Mouse (Mus musculus) embryonic facial prominence, embryonic 10.5 days (tissue): Measurements from ENCODE around the gene Spata3. TPM values are rescaled to one million over a fixed set of nuclear protein-coding genes. Genes with fewer than 3 reads are reported as not detected.

Experiments
- DNase-seq: peaks from one replicate; pipeline ENCODE4 v3.0.0-alpha.2; 2017; ENCODE audit warnings: low spot score
- H3K27ac ChIP-seq: fragments of 300-500 bp; sonication (generic); replicated peaks from 2 replicates; pipeline ENCODE4 v1.5.1; 2016; ENCODE audit warnings: mild to moderate bottlenecking
- H3K27me3 ChIP-seq: fragments of 300-500 bp; sonication (generic); replicated peaks from 2 replicates; pipeline ENCODE4 v1.6.1; 2016; ENCODE audit warnings: low read depth, mild to moderate bottlenecking; ENCODE audit not compliant: poor library complexity, severe bottlenecking
- H3K36me3 ChIP-seq: fragments of 300-500 bp; sonication (generic); replicated peaks from 2 replicates; pipeline ENCODE4 v1.6.1; 2016; ENCODE audit warnings: mild to moderate bottlenecking, moderate library complexity
- H3K4me1 ChIP-seq: fragments of 300-500 bp; sonication (generic); 2 replicates; pipeline ENCODE4 v1.6.1; 2016
- H3K4me3 ChIP-seq: fragments of 300-500 bp; sonication (generic); 2 replicates; pipeline ENCODE4 v1.5.1; 2016; ENCODE audit warnings: mild to moderate bottlenecking, moderate library complexity
- H3K9me3 ChIP-seq: fragments of 300-500 bp; sonication (generic); 2 replicates; pipeline ENCODE4 v1.6.1; 2016; ENCODE audit warnings: mild to moderate bottlenecking
- WGBS: fragments of 180-500 bp; shearing (Covaris S2); methylation state at CpG from one replicate; pipeline ENCODE4 v1.1.7; 2016; 5-methylcytosine and 5-hydroxymethylcytosine counted together
- polyA plus RNA-seq: library from polyadenylated mRNA; unstranded; fragments of >200 nt; fragmentation: Nextera tagmentation; extraction: Ambion mirVana; gene quantifications from 2 replicates; pipeline ENCODE4 v1.2.1, GENCODE M21; 2016

Spata3 gene
- polyA plus RNA-seq, 1 experiment from 2014 or later = not detected

DNA sequence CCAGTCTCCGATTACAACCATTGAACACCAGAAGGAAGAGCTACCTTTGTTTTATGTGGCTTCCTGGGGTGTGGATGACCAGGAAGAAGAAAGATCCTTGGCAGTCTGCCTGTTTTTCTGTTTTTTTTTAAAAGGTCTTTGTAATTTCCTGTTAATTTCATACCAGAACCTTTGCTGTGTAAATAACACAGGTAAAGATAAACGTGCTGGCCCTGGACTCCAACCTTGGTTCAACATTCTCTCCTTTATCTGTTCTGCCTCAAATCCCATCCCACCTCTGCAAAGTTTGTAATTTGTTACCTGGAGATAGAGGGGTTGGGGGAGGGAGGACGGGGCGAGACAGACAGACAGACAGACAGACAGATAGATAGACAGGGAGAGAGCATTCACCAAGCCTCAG lies 23.5 kb downstream of the Spata3 start:
- WGBS = 72% methylated on average over 4 of the region's 4 CpGs
- DNase-seq = no peak
- Histone ChIP-seq H3K27me3 (peaks cover 34% of the 10 kb centered on the region), H3K27ac (no peak overlapping the region), H3K9me3 (peaks cover 9% of the 10 kb centered on the region; the same call in 1 of the 2 replicates), H3K4me3 (no peak overlapping the region), H3K36me3 (no peaks in the 10 kb centered on the region), H3K4me1 (no peaks in the 10 kb centered on the region)

DNA sequence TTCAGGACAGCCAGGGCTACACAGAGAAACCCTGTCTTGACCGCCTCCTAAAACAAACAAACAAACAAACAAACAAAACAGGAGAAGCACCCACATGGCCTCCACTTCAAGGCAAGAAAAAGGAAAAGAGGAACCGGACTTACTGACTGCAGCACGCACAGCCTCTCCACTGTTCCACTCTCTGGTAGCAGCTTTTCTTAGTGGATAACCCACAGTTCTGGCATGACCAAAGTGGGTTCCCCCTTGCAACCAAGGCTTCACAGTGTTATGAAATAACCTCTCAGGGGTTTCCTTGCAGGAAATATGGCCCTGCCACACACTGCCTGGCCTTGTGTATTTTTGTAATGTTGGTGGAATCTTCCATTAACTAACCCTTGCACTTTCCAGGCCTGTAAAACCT lies 24.2 kb downstream of the Spata3 start:
- Histone ChIP-seq H3K4me3 (no peak overlapping the region), H3K27me3 (peaks cover 41% of the 10 kb centered on the region), H3K9me3 (peaks cover 9% of the 10 kb centered on the region; the same call in 1 of the 2 replicates), H3K36me3 (no peaks in the 10 kb centered on the region), H3K27ac (no peak overlapping the region), H3K4me1 (peaks cover 3% of the 10 kb centered on the region)
- no peak for DNase-seq
- 91% methylated on average over 3 of the region's 3 CpGs for WGBS

DNA sequence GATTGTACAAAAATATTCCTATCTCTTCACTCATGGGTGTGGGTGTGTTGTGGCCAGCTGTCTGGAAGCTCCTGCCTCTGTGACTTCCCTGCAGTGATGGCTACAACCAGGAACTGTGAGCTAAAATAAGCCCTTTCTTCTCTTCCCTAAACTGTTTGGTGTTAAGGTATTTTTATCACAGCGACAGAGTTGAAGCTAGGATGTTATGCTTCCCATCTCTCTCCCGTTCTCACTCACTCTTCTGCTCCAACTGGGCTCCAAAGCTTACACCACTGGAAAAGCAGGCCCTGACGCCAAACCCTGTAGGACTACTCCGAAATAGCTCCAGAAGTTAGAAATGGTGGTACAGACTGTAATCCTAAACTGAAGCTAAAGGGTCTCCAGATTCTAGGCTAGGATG lies 28.4 kb downstream of the Spata3 start:
- no peak overlapping the region for H3K27ac ChIP-seq
- H3K4me3 ChIP-seq = no peak overlapping the region
- no peak for DNase-seq
- H3K27me3 ChIP-seq = peaks cover 76% of the 10 kb centered on the region
- H3K36me3 ChIP-seq = no peaks in the 10 kb centered on the region
- peaks cover 18% of the 10 kb centered on the region for H3K4me1 ChIP-seq
- 57% methylated on average over 4 of the region's 4 CpGs for WGBS
- H3K9me3 ChIP-seq = peaks cover 9% of the 10 kb centered on the region; the same call in 1 of the 2 replicates

DNA sequence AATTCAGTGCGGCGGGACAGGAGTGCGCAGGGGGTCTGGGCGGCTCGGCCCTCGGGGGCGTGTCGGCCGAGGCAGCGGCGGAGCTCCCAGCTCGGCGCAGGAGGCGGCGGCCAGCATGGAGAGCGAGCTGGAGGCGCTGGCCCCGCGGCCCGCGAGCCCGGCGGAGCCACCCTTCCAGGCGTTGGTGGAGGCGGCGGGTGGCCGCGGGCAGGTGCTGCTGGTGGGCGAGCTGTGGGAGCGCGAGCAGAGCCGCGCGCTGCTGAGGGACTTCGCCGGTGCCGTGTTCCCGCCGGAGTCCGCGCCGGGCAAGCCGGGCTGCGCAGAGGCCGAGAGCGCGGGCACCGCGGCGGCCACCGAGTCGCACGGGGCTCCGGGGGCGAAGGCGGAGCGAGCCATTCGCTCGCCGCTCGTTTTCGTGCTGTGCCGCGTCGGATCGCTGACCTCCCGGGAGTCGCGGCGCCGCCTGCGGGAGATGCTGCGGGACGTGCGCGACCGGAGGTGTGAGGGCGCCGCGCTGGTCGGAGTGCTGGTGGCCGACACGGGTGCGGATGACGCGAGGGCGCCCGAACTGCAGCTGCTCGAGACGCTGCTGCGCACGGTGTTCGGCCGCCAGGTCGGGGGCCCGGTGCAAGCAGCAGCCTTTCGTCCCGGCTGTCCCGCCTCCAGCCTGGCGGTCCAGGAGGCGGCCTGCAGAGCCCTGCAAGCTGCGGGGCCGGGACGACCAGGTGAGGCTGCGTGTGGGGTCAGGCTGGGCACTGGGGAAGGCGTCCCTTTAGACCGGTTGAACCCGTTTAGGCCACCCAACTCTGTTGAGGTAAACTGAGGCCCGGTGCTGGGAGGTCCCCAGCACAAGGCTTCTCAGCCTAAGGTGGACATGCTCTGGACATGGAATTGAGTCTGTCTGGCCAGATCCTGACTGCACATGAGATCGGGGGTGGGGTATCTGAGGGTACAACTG lies 29.5 kb downstream of the Spata3 start, which contains the start of gene 2810459M11Rik:
TSS of gene 2810459M11Rik (plus strand) at position 16 of the 958 bp plus-strand sequence.
- Histone ChIP-seq H3K4me3 (peak within 1 kb of the TSS; percentile 74), H3K27ac (no peak within 1 kb of the TSS; the same call in 1 of the 2 replicates)

DNA sequence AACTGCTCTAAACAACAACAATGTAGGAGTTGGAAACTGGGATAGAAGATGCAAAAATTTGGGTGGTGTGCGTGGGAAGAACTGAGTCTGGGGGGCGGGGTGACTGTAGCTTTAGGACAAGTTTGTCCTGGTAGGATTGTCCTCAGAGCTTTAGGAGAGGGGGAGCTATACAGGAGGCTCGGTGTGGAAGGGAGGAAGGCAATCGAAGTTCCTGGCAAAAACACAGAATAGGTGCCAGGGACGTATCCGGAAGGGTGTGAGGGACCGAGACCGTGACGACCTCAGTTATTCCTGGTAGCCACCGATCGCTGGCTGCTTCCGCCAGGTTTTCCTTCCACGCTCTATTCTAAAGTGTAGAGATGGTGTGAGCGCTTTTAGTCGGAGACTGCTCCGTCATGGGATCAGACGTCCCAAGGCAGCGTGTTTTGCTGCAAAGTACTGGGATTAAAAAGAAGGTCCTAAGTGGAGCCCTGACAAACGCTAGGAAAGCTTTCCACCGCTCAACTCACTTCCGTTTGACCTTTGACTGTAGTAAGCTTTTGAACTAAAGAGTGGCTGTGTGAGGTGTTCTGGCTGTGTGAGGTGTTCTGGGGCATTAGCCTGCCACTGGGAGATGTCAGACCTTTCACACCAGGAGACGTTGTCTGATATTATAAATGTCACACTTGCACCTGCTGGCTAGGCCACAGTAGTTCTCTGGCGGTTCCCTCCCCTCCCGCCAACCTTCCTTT lies 30.4 kb downstream of the Spata3 start:
- Histone ChIP-seq H3K27ac (no peak overlapping the region), H3K36me3 (no peaks in the 10 kb centered on the region), H3K4me3 (peak overlapping the region; percentile 74), H3K4me1 (peaks cover 18% of the 10 kb centered on the region), H3K27me3 (peaks cover 72% of the 10 kb centered on the region), H3K9me3 (peaks cover 3% of the 10 kb centered on the region; the same call in 1 of the 2 replicates)
- DNase-seq = peak; percentile 23
- WGBS = 6% methylated on average over 24 of the region's 24 CpGs

More for the DNA sequence above, 29.5 kb downstream of the Spata3 start, which contains the start of gene 2810459M11Rik:
- Histone ChIP-seq H3K36me3 (no peaks in the 10 kb centered on the region), H3K27me3 (peaks cover 76% of the 10 kb centered on the region), H3K9me3 (peaks cover 9% of the 10 kb centered on the region; the same call in 1 of the 2 replicates), H3K4me1 (peaks cover 18% of the 10 kb centered on the region)
- peak; percentile 73 for DNase-seq
- under 1% methylated on average over 110 of the region's 110 CpGs for WGBS

DNA sequence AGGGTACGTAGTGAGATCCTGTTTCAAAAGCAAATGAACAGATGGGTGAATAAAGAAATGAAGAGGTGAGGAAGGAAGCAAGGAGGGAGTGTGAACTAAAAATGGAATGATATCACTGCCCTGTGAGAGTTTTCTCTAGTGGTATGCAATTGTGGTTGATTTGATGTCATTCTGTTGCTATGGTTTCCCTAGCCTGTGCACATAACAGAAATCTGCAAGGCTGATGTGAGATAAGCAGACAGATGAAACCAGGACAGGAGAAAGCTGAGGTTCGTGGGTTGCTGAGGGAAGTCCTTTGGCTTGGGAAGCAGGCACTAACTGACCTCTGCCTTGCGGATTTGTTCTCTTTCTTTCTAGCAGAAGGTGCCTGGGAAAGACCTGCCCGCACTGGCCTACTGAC lies 31.6 kb downstream of the Spata3 start:
- Histone ChIP-seq H3K27ac (no peak overlapping the region), H3K9me3 (no peaks in the 10 kb centered on the region), H3K36me3 (no peaks in the 10 kb centered on the region), H3K4me3 (no peak overlapping the region), H3K27me3 (peaks cover 61% of the 10 kb centered on the region), H3K4me1 (peaks cover 18% of the 10 kb centered on the region)
- WGBS = 82% methylated on average over 4 of the region's 4 CpGs
- no peak for DNase-seq

DNA sequence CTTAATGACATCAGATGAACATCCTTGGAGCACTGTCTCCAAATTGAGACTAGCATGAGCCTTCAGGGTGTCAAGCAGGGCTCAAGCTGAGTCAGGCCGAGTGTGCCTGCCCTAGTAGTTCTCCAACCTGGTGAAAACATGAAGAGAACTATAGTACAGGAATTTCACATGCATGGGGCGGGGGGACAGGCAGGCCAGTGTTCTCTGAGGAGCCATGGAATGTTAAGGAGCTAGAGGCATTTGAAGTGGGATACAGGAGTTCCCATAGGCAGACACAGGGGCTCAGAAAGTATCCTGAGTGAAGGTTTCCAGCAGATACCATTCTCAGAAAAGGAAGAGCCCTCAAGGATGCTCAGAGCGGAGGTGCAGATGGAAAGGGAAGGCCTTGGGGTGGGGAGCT lies 32.1 kb downstream of the Spata3 start:
- peaks cover 18% of the 10 kb centered on the region for H3K4me1 ChIP-seq
- H3K27me3 ChIP-seq = peaks cover 55% of the 10 kb centered on the region
- no peaks in the 10 kb centered on the region for H3K36me3 ChIP-seq
- no peak overlapping the region for H3K4me3 ChIP-seq
- WGBS = 86% methylated on average over 3 of the region's 3 CpGs
- H3K27ac ChIP-seq = no peak overlapping the region
- H3K9me3 ChIP-seq = no peaks in the 10 kb centered on the region
- DNase-seq = no peak

DNA sequence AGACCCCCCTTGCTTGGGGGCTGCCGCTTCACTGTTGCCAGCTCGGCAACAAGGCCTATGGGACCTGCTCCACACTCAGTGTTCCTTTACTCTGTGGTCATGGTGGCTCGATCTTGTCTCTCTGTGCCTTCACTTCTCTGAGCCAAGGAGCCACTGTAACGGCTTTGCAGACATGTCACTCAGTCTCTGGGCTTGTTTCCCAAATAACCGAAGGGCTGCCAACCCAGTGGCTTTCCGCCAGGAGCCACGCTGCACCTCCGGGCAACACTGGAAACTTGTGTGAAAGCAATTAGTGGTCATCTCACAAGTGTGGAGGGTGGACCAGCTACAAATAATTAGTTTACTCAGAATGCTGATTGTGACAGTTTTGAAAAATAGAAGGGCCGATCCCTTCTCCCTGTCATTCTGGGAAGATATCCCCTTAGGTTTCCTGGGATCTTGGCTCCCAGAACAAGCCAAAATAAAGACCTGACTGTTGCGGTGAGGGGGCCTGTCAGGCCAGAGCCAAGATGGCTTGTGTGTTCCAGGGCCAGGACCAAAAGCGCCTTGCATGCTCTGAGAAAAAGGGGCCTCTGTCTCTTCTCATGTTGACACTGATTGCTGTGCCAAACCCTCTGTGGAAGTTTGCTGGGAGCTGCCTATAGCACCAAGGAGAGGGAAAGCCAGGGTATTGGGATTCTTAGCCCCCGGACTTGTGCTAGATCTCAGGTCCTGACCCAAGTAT lies 36.7 kb downstream of the Spata3 start:
- Histone ChIP-seq H3K36me3 (no peaks in the 10 kb centered on the region), H3K27me3 (peaks cover 9% of the 10 kb centered on the region), H3K4me3 (no peak overlapping the region), H3K4me1 (no peaks in the 10 kb centered on the region), H3K9me3 (no peaks in the 10 kb centered on the region), H3K27ac (no peak overlapping the region)
- DNase-seq = no peak
- WGBS = 89% methylated on average over 12 of the region's 12 CpGs

DNA sequence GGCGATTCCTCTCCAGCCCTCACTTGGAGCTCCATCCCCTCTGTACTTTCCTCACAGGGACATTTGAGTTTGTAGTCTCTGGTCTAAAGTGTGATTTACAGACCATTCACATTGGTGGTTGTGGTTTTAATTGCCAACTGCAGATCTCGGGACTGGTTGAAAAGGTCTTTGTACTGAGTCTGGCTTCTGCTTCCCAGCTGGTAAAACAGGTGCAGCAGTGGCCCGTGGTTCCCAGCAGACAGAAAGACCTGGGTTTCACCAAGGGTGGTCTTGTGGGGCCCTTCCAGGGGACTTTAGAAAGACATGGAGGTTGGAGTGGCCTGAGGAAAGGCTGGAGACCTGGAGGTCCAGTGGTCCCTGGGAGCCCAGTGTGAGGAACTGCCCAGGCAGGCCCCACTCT lies 38.3 kb downstream of the Spata3 start:
- H3K4me1 ChIP-seq = peaks cover 6% of the 10 kb centered on the region; the same call in 1 of the 2 replicates
- no peaks in the 10 kb centered on the region for H3K9me3 ChIP-seq
- no peaks in the 10 kb centered on the region for H3K27me3 ChIP-seq
- DNase-seq = no peak
- H3K36me3 ChIP-seq = no peaks in the 10 kb centered on the region
- H3K4me3 ChIP-seq = no peak overlapping the region
- H3K27ac ChIP-seq = no peak overlapping the region
- WGBS = 58% methylated on average over 3 of the region's 3 CpGs

DNA sequence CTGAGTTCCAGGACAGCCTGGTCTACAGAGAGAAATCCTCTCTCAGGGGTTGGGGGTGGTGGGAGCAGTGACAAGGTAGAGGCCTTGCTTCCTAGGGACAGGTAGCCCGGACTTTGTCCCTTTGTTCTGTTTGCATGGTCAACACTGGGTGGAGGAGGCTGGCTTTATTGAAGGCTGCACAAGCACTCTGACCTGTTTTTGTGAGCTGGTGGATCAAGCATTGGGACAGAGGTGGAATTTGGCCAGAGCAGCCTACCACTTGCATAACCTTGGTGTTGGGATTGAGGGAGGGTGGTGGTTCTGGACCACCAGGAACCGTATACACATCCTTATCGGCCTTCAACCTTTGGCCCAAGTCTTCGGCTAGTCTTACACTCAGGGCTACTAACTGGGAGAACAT lies 39.7 kb downstream of the Spata3 start:
- Histone ChIP-seq H3K27ac (no peak overlapping the region), H3K9me3 (no peaks in the 10 kb centered on the region), H3K36me3 (no peaks in the 10 kb centered on the region), H3K4me1 (peaks cover 6% of the 10 kb centered on the region; the same call in 1 of the 2 replicates), H3K4me3 (no peak overlapping the region), H3K27me3 (no peaks in the 10 kb centered on the region)
- no peak for DNase-seq
- WGBS = 86% methylated on average over 4 of the region's 4 CpGs

DNA sequence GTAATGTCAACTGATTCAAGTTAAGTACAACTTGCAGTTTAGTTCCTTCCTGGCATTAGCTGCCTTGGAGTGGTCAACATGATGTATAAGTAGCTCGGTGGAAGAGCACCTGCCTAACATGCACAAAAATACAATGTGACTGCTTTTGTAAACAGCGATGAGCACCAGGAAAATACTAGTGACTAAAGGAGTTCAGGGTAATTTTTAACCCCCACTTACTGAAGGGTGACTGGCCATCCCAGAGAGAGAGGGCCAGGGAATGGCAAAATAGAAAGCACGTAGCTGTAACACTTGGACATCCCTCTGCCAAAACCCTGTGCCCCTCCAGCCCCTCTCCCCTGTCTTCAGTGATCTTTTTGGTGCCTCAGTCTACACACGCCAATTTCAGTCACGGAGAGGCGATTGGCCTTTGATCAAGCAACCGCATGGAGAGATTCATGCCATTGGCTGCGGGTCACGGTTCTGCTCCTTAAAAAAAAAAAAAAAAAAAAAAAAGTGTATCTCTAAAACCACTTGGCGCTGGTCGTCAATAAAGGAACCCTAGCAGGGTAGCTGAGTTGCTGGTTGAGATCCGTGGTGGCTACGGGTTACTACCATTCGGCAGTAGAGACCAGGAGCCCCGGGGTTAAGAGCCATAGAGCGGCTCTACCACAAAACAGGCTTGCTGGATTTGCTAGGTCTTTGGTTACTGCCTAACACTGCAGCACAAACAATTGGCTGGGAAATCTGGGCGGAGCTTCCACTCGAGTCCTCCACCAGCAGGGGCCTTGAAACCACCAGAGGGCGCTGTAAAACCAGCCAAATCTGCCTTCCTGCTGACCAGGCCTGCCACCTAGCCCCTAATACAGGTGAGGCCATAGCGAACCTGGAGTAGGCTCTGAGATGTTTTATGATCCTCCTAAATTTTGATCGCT lies 42.5 kb downstream of the Spata3 start:
- WGBS = 11% methylated on average over 21 of the region's 21 CpGs

More for the DNA sequence above, 42.5 kb downstream of the Spata3 start:
- DNase-seq = peak; percentile 94
- H3K4me3 ChIP-seq = peak overlapping the region; percentile 56
- peak overlapping the region; percentile 75 for H3K27ac ChIP-seq
- no peaks in the 10 kb centered on the region for H3K36me3 ChIP-seq
- no peaks in the 10 kb centered on the region for H3K9me3 ChIP-seq
- H3K4me1 ChIP-seq = peaks cover 6% of the 10 kb centered on the region; the same call in 1 of the 2 replicates
- no peaks in the 10 kb centered on the region for H3K27me3 ChIP-seq
